Mouse (Mus musculus) G1E (cell line): ENCODE measurements around the gene Btg4. TPM values are rescaled to one million over a fixed set of nuclear protein-coding genes. Genes with fewer than 3 reads are reported as not detected.

Experiments
- ATAC-seq: 2 replicates; pipeline ENCODE4 v1.8.0; 2016; ENCODE audit warnings: mild to moderate bottlenecking; ENCODE audit not compliant: insufficient number of reproducible peaks, poor library complexity, low FRiP score, severe bottlenecking; ENCODE audit errors: extremely low read depth
- DNase-seq: peaks from one replicate; pipeline ENCODE4 v3.0.0; 2012; ENCODE audit warnings: low spot score
- H3K27me3 ChIP-seq: 2 replicates; pipeline ENCODE4 v1.6.1; 2012; ENCODE audit warnings: mild to moderate bottlenecking, low read length, inconsistent platforms; ENCODE audit not compliant: insufficient read depth
- H3K36me3 ChIP-seq: replicated peaks from 2 replicates; pipeline ENCODE3; 2012; ENCODE audit warnings: mild to moderate bottlenecking, inconsistent platforms
- H3K4me1 ChIP-seq: 2 replicates; pipeline ENCODE4 v1.6.1; 2012; ENCODE audit warnings: low read depth, low read length, inconsistent platforms, mixed read lengths; ENCODE audit not compliant: insufficient read depth
- H3K4me3 ChIP-seq: 2 replicates; pipeline ENCODE4 v1.5.1; 2012; ENCODE audit warnings: low read depth, mild to moderate bottlenecking, inconsistent platforms, low read length, moderate library complexity, mixed read lengths
- H3K9me3 ChIP-seq: replicated peaks from 2 replicates; pipeline ENCODE4 v1.6.1; 2012; ENCODE audit warnings: inconsistent platforms
- CTCF ChIP-seq: IDR thresholded peaks from 2 replicates; pipeline ENCODE4 v1.5.1; 2012; ENCODE audit warnings: low read depth, low read length, inconsistent platforms, mixed read lengths
- GATA1 ChIP-seq: IDR thresholded peaks from 2 replicates; pipeline ENCODE4 v1.6.1; 2012; ENCODE audit warnings: borderline replicate concordance, low read length, inconsistent platforms, mixed read lengths
- GATA2 ChIP-seq: IDR thresholded peaks from 2 replicates; pipeline ENCODE4 v1.6.1; 2012; ENCODE audit warnings: low read depth, low read length, inconsistent platforms, borderline replicate concordance
- POLR2AphosphoS5 ChIP-seq: IDR thresholded peaks from 2 replicates; pipeline ENCODE4 v1.6.1; 2012; ENCODE audit warnings: low read depth, low read length, inconsistent platforms; ENCODE audit not compliant: insufficient replicate concordance
- TAL1 ChIP-seq: conservative IDR thresholded peaks from 2 replicates; pipeline ENCODE4 v1.6.1; 2012; ENCODE audit warnings: low read depth, low read length, inconsistent platforms, mixed read lengths
- polyA plus RNA-seq: library from polyadenylated mRNA; stranded (reverse); fragments of >175 nt; gene quantifications from 2 replicates; pipeline ENCODE4 v1.2.3, GENCODE M21; 2012
- total RNA-seq, 2 experiments: library from RNA; stranded (forward) in 1 of 2; stranded (reverse) in 1 of 2; fragments of 200-1000 nt in 1 of 2; fragments of >200 nt in 1 of 2; fragmentation: Nextera tagmentation in 1 of 2; gene quantifications; 2 replicates each; pipeline ENCODE4 v1.2.3; 2014 to 2017

Gene Btg4
- total and polyA plus RNA-seq, 3 experiments = not detected

- Histone ChIP-seq H3K36me3 (no peaks in the 10 kb centered on the region), H3K27me3 (peaks cover 7% of the 10 kb centered on the region), H3K4me3 (no peak overlapping the region), H3K9me3 (no peaks in the 10 kb centered on the region), H3K4me1 (peaks cover 3% of the 10 kb centered on the region)
- TF ChIP-seq GATA1 (no peak), TAL1 (no peak), GATA2 (no peak), POLR2AphosphoS5 (no peak), CTCF (no peak)
- DNase-seq = no peak
- no peak for ATAC-seq
Observed at GRCm38 (mm10) chr9:51026952-51027351, 33.7 kb upstream of the Btg4 start.

DNA sequence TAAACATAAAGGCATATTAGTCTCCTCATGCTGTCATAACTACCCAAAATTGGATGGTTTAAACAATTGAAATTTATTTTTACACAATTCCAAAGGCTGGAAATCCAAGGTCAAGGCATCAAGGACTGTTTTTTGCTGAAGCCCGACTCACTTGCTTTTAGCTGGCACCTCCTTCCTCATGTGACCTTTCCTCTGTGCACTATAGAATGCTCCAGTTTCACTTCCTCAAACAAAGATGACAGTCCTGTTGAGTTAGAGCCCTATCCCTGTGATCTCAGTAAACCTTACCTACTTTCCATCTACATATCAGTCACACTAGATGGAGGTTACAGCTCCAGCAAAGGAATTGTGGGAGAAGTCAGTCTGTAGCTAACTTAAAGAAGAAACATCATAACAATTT is 30.6 kb upstream of the Btg4 start:
- peaks cover 10% of the 10 kb centered on the region for H3K27me3 ChIP-seq
- DNase-seq (no peak), ATAC-seq (no peak)
- H3K36me3 ChIP-seq = no peaks in the 10 kb centered on the region
- H3K4me3 ChIP-seq = no peak overlapping the region
- no peaks in the 10 kb centered on the region for H3K9me3 ChIP-seq
- TF ChIP-seq POLR2AphosphoS5 (no peak), GATA2 (no peak), GATA1 (no peak)
- peaks cover 20% of the 10 kb centered on the region for H3K4me1 ChIP-seq

DNA sequence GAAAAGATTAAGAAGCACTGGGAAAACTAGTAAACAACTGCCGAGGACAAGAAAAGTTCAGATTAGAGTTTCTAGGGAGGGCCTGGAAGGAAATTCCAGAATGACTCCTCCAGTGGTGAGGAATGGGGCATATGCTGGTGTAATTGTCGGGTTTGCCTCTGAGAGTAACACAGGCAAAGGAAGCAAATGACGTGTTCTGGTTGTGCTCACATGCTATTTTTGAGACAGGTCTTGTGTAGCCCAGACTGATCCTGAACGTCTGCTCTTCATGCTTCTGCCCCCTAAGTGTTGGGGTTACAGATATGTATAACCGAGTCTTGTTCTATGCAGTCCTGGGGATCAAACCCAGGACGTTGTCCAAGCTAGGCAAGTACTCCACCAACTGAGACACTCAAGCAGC is 29.1 kb upstream of the Btg4 start:
- DNase-seq (no peak), ATAC-seq (no peak)
- no peak for TF ChIP-seq POLR2AphosphoS5
- TF ChIP-seq TAL1 = no peak
- no peak for TF ChIP-seq CTCF
- TF ChIP-seq GATA2 = no peak
- no peak for TF ChIP-seq GATA1
- peaks cover 29% of the 10 kb centered on the region for H3K4me1 ChIP-seq
- H3K36me3 ChIP-seq = no peaks in the 10 kb centered on the region
- H3K4me3 ChIP-seq = no peak overlapping the region
- no peaks in the 10 kb centered on the region for H3K9me3 ChIP-seq
- H3K27me3 ChIP-seq = peaks cover 10% of the 10 kb centered on the region

- Histone ChIP-seq H3K9me3 (no peaks in the 10 kb centered on the region), H3K4me1 (peaks cover 29% of the 10 kb centered on the region), H3K27me3 (peaks cover 13% of the 10 kb centered on the region), H3K36me3 (no peaks in the 10 kb centered on the region), H3K4me3 (no peak overlapping the region)
- TF ChIP-seq GATA2 (no peak), GATA1 (no peak), POLR2AphosphoS5 (no peak), TAL1 (no peak), CTCF (no peak)
- ATAC-seq = no peak
- no peak for DNase-seq
Observed at GRCm38 (mm10) chr9:51032291-51032690, 28.4 kb upstream of the Btg4 start.

DNA sequence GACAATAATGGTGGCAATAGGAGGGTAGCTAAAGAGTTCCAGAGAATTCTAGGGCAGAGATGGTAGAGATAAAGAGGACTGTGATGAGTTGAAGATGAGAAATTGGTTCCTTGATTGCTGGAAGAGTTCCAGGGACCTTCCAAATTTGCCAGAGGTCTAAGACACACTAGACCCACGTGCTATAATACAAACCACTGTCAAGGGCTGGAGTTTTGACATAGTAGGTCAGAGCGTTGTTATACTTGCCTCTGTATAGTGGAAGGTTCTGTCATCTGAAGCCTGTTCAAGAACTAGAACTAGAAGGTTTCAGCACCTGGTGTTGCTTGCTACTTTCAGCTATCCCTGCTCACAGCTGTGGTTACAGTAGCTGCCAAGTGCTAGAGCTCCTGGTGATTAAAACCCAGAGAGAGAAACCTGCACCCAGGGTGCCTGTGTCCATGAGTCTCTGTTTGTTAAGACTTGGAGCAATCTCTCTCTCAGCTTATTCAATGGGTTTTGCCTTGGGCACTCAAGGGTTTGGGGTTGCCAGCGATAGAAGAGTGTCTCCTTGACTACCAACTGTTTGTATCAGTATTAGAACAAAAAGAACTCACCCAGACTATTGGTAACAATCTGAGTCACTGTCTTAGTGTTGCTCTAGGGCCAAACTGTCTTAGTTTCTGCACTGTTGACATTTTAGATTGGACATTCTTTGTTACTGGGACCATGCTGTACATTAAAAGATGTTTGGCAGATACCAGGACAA is 27.7 kb upstream of the Btg4 start:
- no peak for ATAC-seq
- Histone ChIP-seq H3K4me1 (peaks cover 29% of the 10 kb centered on the region), H3K9me3 (no peaks in the 10 kb centered on the region), H3K36me3 (no peaks in the 10 kb centered on the region), H3K4me3 (no peak overlapping the region), H3K27me3 (peaks cover 15% of the 10 kb centered on the region)
- no peak for DNase-seq
- TF ChIP-seq CTCF (no peak), GATA2 (no peak), GATA1 (no peak), TAL1 (no peak), POLR2AphosphoS5 (no peak)

- Histone ChIP-seq H3K36me3 (no peaks in the 10 kb centered on the region), H3K4me1 (no peaks in the 10 kb centered on the region), H3K4me3 (no peak overlapping the region), H3K27me3 (peaks cover 11% of the 10 kb centered on the region), H3K9me3 (no peaks in the 10 kb centered on the region)
- TF ChIP-seq TAL1 (no peak), CTCF (no peak), GATA1 (no peak)
- no peak for DNase-seq
- no peak for ATAC-seq
Observed at GRCm38 (mm10) chr9:51041491-51041980, 19.2 kb upstream of the Btg4 start.

DNA sequence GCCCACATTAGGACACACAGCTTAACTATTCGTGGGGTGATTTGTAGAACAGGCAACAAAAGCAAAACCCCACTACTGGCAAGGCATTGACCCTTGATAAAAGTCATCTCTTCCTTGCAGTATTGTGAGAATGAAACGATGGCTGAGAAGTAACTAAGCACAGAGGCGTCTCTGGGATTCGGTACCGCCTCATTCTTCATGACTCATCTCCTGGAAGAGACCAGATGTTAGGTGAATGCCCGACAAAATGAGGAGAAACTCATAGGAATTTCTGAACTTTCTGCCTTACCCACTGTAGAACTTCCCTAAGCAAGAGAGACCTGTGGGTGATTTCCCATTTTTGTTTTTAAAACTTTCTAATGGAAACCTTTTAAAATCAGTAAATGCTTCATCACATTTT is 18.6 kb upstream of the Btg4 start:
- Histone ChIP-seq H3K36me3 (no peaks in the 10 kb centered on the region), H3K4me1 (no peaks in the 10 kb centered on the region), H3K27me3 (peaks cover 10% of the 10 kb centered on the region), H3K4me3 (no peak overlapping the region), H3K9me3 (no peaks in the 10 kb centered on the region)
- no peak for ATAC-seq
- no peak for TF ChIP-seq TAL1
- TF ChIP-seq POLR2AphosphoS5 = no peak
- no peak for TF ChIP-seq CTCF
- no peak for TF ChIP-seq GATA1
- no peak for TF ChIP-seq GATA2
- DNase-seq = no peak
